Mouse (Mus musculus) cerebellum, adult 18-20 months (tissue): Measurements from ENCODE around the gene Ggt6.

Experiments
- DNase-seq, 2 experiments: peaks; one replicate each; pipeline ENCODE4 v3.0.0; 2021

Ggt6 gene

DNA sequence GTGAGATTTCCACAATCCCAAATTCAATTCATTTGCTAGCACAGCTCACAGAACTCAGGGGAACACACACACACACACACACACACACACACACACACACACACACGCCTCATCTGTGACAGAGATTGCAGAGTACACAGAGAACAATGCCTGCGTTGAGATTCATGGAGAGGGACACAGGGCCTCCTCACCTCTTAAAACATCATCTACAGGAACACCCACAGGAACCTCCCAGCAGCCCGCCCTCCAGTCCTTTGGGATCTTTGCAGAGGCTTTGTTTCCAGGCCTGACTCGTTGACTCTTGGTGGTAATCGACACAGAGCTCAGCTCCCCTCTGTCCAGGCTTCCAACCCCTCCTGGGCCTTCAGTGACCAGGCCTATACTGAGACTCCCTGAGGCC lies 41.9 kb downstream of the Ggt6 start:
- DNase-seq: no peak

DNA sequence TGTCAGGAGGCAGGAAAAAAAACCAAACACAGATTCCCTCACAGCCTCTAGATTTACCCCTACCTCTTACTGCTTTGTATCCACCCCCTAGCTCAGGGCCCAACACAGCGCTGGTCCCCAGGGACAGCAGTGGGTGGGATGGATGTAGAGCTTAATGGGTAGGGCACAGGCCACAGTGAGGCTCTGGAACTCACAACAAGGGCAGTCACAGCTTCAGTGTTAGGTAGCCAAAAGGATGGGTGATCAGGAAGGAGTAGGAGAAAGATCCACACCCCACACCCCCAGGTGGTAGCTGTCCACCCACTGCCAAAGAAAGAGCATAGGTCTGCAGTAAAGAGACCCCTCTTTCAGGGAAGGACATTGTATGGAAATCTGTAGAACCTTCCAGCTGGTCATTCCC lies 42.3 kb downstream of the Ggt6 start:
- no peak for DNase-seq

DNA sequence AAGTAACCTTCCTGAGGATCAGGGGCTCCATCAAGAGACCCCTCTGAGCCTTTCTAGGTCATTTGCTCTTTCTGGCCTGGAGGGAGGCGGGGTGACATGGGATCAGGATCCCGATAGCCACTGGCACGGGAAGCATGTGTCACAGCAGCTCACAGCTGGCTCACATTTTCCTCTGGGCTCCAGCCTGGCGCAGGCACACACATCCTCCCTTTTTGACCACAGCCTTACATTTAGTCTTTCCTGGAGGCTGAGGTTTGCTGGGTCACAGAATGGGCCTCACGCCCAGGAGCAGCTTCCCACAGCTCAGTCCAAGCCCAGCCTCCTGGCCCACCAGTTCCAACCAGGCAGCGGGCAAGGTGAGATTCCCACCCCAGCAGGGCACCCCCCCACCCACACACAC lies 42.9 kb downstream of the Ggt6 start:
- DNase-seq: no peak

GRCm38 (mm10) chr11:72479499-72479898 lies 44.2 kb downstream of the Ggt6 start:
- no peak for DNase-seq

DNA sequence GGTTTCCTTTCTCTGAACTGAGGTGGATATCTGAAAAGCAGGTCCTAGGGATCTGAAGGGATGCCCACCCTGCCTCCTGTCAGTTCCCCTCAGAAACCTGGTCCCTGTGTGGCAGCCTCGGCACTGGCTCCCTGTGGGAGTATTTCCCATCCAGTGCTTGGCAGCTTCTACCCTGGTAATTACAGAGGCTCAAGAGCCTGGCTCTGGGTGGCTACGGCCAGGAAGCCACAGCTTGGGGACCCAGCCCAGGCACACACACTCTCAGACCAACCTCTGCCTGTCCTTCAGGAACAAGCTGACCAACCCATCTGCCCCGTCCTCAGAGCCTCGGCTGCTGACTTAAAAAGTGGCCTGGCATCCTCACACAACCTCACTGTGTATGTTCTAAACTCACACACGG lies 46.0 kb downstream of the Ggt6 start:
- DNase-seq: no peak

DNA sequence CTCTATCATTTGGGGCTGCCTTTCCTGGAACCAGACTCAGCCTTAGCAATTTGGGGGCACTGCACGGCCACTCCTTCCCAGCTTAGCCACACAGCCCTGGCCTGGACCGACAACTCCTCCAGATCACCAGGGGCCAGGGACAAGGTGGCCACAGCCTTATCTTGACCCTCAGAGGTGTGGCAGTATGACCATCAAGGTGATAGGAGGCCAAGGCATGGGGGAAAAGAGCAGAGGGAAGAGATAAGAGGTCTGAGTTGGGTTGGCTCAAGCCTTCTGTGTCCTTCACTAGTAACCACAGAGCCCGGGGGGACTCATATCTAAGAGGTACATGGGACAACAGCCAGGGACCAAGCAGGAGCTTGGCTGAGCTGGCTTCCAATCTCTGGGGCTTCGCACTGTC lies 46.6 kb downstream of the Ggt6 start:
- no peak for DNase-seq

DNA sequence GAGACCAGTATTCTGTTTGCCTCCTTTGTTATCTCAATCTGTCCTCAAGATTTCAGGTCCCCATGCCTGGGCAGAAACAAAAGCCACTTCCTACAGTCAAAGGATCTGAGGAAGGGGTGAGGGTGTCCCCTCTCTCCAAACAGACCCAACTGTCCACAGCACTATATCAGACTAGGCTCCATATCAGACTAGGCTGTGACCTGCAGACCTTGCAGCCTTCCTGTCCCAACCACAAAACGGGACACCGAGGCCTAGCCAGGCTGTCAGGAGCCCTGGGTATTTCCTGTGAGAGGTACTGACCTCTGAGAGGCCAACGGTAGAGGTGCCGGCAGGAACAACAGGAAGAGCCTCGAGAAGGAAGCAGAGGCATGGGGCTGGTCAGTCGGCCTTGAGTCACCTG lies 49.2 kb downstream of the Ggt6 start:
- no peak for DNase-seq

DNA sequence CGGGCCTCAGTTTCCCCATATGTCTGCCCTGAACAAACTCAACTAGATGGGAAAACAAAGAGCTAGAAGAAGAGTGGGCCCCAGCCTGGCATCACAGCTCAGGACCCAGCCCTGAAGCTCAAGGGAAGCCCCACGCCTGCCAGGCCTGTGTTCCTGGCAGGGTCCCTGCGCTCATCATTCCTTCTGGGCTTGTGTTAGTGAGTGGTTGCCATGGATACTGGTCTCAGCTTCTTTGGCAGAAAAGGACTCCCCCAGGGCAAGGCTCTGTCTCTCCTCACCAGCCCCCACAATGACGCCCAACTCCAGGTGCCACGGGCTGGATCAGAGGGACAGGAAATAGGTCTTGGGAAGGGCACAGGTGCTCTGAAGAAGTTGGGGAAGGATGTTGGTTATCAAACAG lies 49.8 kb downstream of the Ggt6 start:
- DNase-seq: no peak

GRCm38 (mm10) chr11:72485960-72486359 lies 50.6 kb downstream of the Ggt6 start:
- DNase-seq: no peak

- no peak for DNase-seq
Observed at GRCm38 (mm10) chr11:72487171-72487570, 51.8 kb downstream of the Ggt6 start.

GRCm38 (mm10) chr11:72487739-72488138 lies 52.4 kb downstream of the Ggt6 start:
- no peak for DNase-seq
